Mouse (Mus musculus) right cerebral cortex, adult 2 months (tissue): Measurements from ENCODE around the gene Zfp558.
"Not testable (repeated sequence)": the region's sequence is repeated elsewhere in the genome, so short reads cannot be mapped to it uniquely, and the experiment has no call there.

Experiments used
- DNase-seq, 2 experiments: peaks; one replicate each; pipeline ENCODE4 v3.0.0; 2021 to 2022; ENCODE audit warnings: low spot score in 2 of 2

Gene Zfp558

GRCm38 (mm10) chr9:18478168-18478567 is at the start of gene Zfp558, which contains the start of gene Mbd3l1:
TSS of gene Zfp558 (minus strand) at chr9:18478268.
TSS of gene Mbd3l1 (plus strand) at chr9:18478359.
- DNase-seq: no peak

- peak; percentile 1 to 4 for DNase-seq
Observed at GRCm38 (mm10) chr9:18508098-18508497, 30.0 kb upstream of the Zfp558 start.

- DNase-seq: peak; percentile 68
Observed at GRCm38 (mm10) chr9:18473324-18474128, 4.5 kb downstream of the Zfp558 start.

- no peak for DNase-seq
Observed at GRCm38 (mm10) chr9:18468005-18468404, 10.1 kb downstream of the Zfp558 start.

GRCm38 (mm10) chr9:18467350-18467749 is 10.7 kb downstream of the Zfp558 start:
- no peak for DNase-seq

- no peak for DNase-seq
Observed at GRCm38 (mm10) chr9:18456520-18456919, 21.5 kb downstream of the Zfp558 start.

- DNase-seq: peak in 1 of 2 experiments; percentile 2
Observed at GRCm38 (mm10) chr9:18431687-18432086, 46.4 kb downstream of the Zfp558 start.

GRCm38 (mm10) chr9:18430354-18430753 is 47.7 kb downstream of the Zfp558 start, which contains the start of gene Mbd3l2:
TSS of gene Mbd3l2 (plus strand) at chr9:18430654.
- no peak for DNase-seq

GRCm38 (mm10) chr9:18412371-18412770 is 65.7 kb downstream of the Zfp558 start:
- DNase-seq: not testable (repeated sequence)
